Mouse (Mus musculus): ENCODE results near the gene Arid1a.

Arid1a gene

GRCm38 (mm10) chr4:133707464-133707863 lies 49.1 kb downstream of the Arid1a start:
- TF ChIP-seq GATA4 (IDR thresholded peaks at IDR 0.05; ENCODE audit: insufficient replicate concordance, low read length) = no peak

DNA sequence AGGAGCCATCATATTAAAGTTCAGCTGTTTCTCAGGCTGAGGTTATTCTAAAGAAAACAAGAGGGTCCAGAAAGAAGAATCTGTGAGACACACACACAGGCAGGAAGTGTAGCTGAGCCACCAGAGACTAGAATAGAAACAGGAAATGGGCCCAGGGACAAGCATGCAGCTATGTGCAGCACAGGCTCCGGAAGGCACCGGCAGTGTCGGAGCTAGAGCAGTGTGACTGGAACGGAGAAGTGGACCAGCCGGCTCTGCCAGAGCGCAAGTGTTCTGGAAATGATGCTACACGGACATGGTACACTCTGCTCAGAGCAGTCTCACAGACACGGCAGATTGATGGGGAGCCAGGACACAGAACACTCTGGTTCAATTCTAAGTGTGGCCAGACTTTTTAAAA lies 49.6 kb downstream of the Arid1a start:
- TF ChIP-seq GATA4 (IDR thresholded peaks at IDR 0.05; ENCODE audit: insufficient replicate concordance, low read length) = peak; percentile 30; the same call in 1 of the 2 replicates

DNA sequence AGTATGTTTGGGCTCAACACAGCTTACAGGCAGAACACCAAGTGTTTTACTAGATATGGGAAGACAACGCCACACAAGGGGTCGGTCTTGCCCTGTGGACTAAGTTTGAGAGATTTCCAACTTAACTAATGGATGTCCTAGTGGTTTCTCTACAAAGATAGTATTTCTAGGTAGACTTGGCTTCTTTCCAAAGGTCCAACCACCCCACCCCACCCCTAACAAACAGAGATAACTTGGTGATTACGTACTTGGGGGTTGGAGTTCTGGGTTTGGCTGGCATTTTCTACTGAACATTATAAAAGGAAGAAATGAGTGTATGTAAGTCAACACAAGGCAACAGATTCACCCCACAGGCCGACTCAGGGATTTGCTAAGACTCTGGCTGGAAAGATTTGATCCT lies 51.5 kb downstream of the Arid1a start:
- no peak for TF ChIP-seq GATA4 (IDR thresholded peaks at IDR 0.05; ENCODE audit: insufficient replicate concordance, low read length)

DNA sequence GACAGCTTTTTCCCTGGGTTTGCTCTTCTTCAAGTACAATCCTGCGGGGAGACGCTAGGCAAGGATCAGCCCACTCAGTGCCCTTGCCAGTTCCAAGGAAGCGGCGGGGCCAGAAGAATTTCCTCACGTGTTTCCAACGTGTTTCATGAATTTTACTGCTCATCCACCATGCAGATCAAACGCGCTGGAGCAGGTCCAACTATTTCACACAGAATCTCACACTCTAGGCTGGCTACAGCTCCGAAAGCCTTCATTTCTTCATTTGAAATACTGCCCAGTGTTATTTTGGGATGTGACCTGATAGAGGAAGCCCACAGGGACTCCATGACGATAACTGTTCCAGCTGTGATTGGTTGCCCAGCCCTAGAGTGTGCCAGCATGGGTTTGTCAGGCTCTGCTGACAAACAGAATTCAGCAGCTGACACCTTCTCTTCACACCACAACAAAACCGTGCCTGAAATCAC lies 55.6 kb downstream of the Arid1a start:
- peak; percentile 37; the same call in 1 of the 2 replicates for TF ChIP-seq GATA4 (IDR thresholded peaks at IDR 0.05; ENCODE audit: insufficient replicate concordance, low read length)

- TF ChIP-seq GATA4 (IDR thresholded peaks at IDR 0.05; ENCODE audit: insufficient replicate concordance, low read length) = no peak
Observed at GRCm38 (mm10) chr4:133695363-133695762, 61.2 kb downstream of the Arid1a start.

GRCm38 (mm10) chr4:133690252-133690651 lies 66.3 kb downstream of the Arid1a start:
- TF ChIP-seq GATA4 (IDR thresholded peaks at IDR 0.05; ENCODE audit: insufficient replicate concordance, low read length) = no peak

- TF ChIP-seq GATA4 (IDR thresholded peaks at IDR 0.05; ENCODE audit: insufficient replicate concordance, low read length) = no peak
Observed at GRCm38 (mm10) chr4:133688417-133689067, 68.0 kb downstream of the Arid1a start.

GRCm38 (mm10) chr4:133687126-133687525 lies 69.4 kb downstream of the Arid1a start:
- no peak for TF ChIP-seq GATA4 (IDR thresholded peaks at IDR 0.05; ENCODE audit: insufficient replicate concordance, low read length)

- no peak for TF ChIP-seq GATA4 (IDR thresholded peaks at IDR 0.05; ENCODE audit: insufficient replicate concordance, low read length)
Observed at GRCm38 (mm10) chr4:133686512-133686911, 70.1 kb downstream of the Arid1a start.

DNA sequence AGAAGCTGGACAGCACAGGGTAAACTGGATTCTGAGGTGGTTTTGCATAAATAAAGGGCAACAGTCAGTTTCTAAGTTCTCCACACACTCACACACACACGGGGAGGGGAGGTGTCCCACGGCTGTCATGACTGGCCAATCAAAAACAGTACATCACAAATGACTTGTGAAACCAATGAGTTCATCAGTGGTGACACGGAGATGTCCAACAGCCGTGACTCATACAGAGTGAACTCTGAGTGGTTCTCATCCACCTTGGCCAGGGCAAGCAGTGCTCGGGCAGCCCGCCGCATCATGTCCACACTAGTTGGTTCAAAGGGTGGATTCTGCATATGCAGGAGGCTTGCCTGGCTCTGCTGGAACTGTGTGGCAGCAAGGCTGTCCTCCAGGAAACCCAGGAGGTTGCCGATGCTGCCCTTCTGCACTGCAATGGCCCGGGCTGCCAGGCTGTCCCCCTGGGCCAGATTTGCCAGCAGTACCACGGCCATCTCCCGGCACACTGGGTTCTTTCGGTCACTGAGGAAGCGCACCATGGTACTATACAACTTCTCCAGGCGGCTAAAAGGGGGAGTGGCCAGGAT lies 76.3 kb downstream of the Arid1a start:
- TF ChIP-seq GATA4 (IDR thresholded peaks at IDR 0.05; ENCODE audit: insufficient replicate concordance, low read length) = no peak

DNA sequence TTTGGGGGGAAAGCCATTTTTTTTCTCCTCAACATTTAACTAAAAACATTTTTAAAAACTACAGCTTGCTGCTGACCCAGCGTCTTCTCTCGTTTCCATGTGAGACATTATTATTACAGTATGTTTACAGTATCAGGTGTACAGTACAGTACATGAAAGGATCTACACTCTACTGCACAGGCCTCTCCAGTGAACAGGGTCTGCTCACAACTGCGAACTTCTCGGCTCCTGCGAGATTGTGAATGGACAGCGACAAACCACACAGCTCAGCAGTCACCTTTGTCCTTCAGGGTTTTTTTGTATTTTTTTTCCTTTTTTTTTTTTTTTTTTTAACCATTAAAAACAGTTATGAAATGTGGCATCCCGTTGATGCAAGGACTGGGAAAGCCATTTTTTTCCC lies 76.9 kb downstream of the Arid1a start:
- TF ChIP-seq GATA4 (IDR thresholded peaks at IDR 0.05; ENCODE audit: insufficient replicate concordance, low read length) = no peak

GRCm38 (mm10) chr4:133677266-133677665 lies 79.3 kb downstream of the Arid1a start:
- no peak for TF ChIP-seq GATA4 (IDR thresholded peaks at IDR 0.05; ENCODE audit: insufficient replicate concordance, low read length)

DNA sequence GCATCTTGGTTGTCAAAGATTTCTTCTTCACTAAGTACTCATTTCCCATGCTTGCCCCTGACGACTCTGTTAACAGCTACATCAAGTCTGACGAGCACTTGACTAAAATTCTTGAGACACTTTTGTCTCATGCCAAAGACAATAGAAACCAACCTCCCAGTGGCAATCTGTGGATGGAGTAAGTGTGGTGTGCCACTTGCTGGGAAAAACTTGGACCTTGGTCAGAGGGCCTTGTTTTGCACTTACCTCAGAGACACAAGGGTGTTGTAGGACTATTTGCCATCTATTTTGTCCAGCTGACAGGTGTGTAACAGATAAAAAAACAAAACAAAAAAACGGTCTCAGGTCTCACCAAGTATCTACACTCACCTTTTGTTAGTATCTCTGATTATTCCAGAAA lies 80.4 kb downstream of the Arid1a start:
- TF ChIP-seq GATA4 (IDR thresholded peaks at IDR 0.05; ENCODE audit: insufficient replicate concordance, low read length) = no peak

DNA sequence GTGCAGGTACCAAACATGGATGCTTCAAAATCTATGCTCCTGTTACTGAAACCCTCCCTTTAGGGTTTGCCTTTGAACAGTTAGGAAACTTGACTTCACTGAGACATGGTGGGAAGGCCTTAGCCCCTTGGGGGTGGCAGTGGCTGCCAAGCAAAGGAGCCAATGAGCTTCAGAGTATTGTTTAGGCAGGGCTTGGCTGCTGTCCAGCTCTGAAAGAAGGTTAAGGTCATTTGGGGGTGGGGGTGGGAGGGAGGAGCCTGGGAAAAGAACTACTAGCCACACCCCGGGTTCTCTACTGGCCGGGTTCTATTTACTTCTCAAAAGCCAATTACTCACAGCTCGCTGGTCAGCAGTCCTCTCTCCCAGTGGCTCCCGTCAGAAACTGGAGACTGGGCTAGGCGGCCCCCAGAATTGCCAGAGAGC lies 81.0 kb downstream of the Arid1a start:
- no peak for TF ChIP-seq GATA4 (IDR thresholded peaks at IDR 0.05; ENCODE audit: insufficient replicate concordance, low read length)

DNA sequence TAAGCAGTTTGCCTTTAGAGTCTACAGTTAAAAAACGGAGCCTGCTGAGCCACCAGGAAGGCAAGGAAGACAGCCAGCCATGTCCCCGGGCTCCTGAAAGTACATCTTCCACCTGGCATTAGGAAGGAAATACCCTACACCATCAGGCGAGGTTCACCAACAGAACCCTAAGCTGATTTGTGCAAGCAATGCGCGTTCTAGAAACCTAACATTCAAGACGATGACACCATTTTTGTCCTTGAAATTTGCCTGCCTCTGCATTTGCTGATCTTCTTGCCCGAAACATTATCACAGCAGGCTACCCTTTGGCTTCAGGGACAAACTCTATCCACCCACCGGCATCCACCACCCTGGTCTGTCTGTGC lies 82.3 kb downstream of the Arid1a start:
- no peak for TF ChIP-seq GATA4 (IDR thresholded peaks at IDR 0.05; ENCODE audit: insufficient replicate concordance, low read length)

- TF ChIP-seq GATA4 (IDR thresholded peaks at IDR 0.05; ENCODE audit: insufficient replicate concordance, low read length) = peak; percentile 45; the same call in 1 of the 2 replicates
Observed at GRCm38 (mm10) chr4:133673666-133674330, 82.8 kb downstream of the Arid1a start.

Measured in liver, adult (tissue).